Mouse (Mus musculus): ENCODE measurements around the gene Tecpr2. TPM values are rescaled to one million over a fixed set of nuclear protein-coding genes. Genes with fewer than 3 reads are reported as not detected.

Gene Tecpr2
- polyA plus RNA-seq, 1 experiment from 2014 or later: 3.4 TPM

- peaks cover 9% of the 10 kb centered on the region for H3K4me1 ChIP-seq
- 54% methylated on average over 1 of the region's 1 CpGs for WGBS (ENCODE audit: insufficient replicate concordance)
- H3K9ac ChIP-seq: no peak overlapping the region
- no peaks in the 10 kb centered on the region for H3K27me3 ChIP-seq (replicated peaks)
- H3K4me2 ChIP-seq: no peak overlapping the region
- H3K27ac ChIP-seq: no peak overlapping the region
- no peak for ATAC-seq
- no peaks in the 10 kb centered on the region for H3K36me3 ChIP-seq
- no peaks in the 10 kb centered on the region for H3K9me3 ChIP-seq (replicated peaks)
- H3K4me3 ChIP-seq: no peak overlapping the region
Observed at GRCm38 (mm10) chr12:111021138-111021537, 132.1 kb downstream of the Tecpr2 start.

- Histone ChIP-seq H3K4me1 (peaks cover 6% of the 10 kb centered on the region), H3K36me3 (no peaks in the 10 kb centered on the region), H3K9ac (no peak overlapping the region), H3K27me3 (replicated peaks) (no peaks in the 10 kb centered on the region), H3K4me2 (no peak overlapping the region), H3K4me3 (no peak overlapping the region), H3K9me3 (replicated peaks) (no peaks in the 10 kb centered on the region), H3K27ac (no peak overlapping the region)
- ATAC-seq: no peak
- 28% methylated on average over 3 of the region's 3 CpGs for WGBS (ENCODE audit: insufficient replicate concordance)
Observed at GRCm38 (mm10) chr12:111021577-111021976, 132.5 kb downstream of the Tecpr2 start.

Other genes starting within 250 kb of the Tecpr2 start
- gene 1700001K19Rik, start 206.6 kb upstream of the Tecpr2 start, polyA plus RNA-seq (2016; fragmentation: Nextera tagmentation; extraction: Ambion mirVana): not detected in 2 replicates
- 1,099 and 1,203 TPM in 2 replicates for gene Hsp90aa1, start 186.5 kb upstream of the Tecpr2 start, polyA plus RNA-seq (2016; fragmentation: Nextera tagmentation; extraction: Ambion mirVana)
- 14.2 and 16.0 TPM in 2 replicates for gene Wdr20, start 151.3 kb upstream of the Tecpr2 start, polyA plus RNA-seq (2016; fragmentation: Nextera tagmentation; extraction: Ambion mirVana)
- gene Mok, start 48.3 kb upstream of the Tecpr2 start, polyA plus RNA-seq (2016; fragmentation: Nextera tagmentation; extraction: Ambion mirVana): 0.51 and 0.63 TPM in 2 replicates
- gene Zfp839, start 39.0 kb upstream of the Tecpr2 start, polyA plus RNA-seq (2016; fragmentation: Nextera tagmentation; extraction: Ambion mirVana): 3.2 and 4.0 TPM in 2 replicates
- 99.0 and 103 TPM in 2 replicates for gene Cinp, start 119 bp upstream of the Tecpr2 start, polyA plus RNA-seq (2016; fragmentation: Nextera tagmentation; extraction: Ambion mirVana)
- gene Ankrd9, start 89.8 kb downstream of the Tecpr2 start, polyA plus RNA-seq (2016; fragmentation: Nextera tagmentation; extraction: Ambion mirVana): 62.2 TPM in 2 replicates
- gene Rcor1, start 150.1 kb downstream of the Tecpr2 start, polyA plus RNA-seq (2016; fragmentation: Nextera tagmentation; extraction: Ambion mirVana): 8.5 and 10.4 TPM in 2 replicates

All from liver, embryonic 12.5 days (tissue).